In genomic region chr11:88274901-88275498, GRCm38 (mm10) we compare ENCODE assay signal across 13 mouse cellular contexts. TPM values are rescaled to one million over a fixed set of nuclear protein-coding genes. Genes with fewer than 3 reads are reported as not detected.
DNase-seq lines count a peak whose midpoint lies in the region; ATAC-seq and TF ChIP-seq lines count a peak whose summit lies in the region.
"Had no signal": no experiment of that assay in that cellular context is flagged by ENCODE, and none has a peak within 500 bp of the region (broad histone marks: within the 10 kb centered on the region; RNA-seq: fewer than 3 reads in every experiment).

No protein-coding gene starts in this region.

- WGBS in cerebellum, adult 2 months, result 25% methylated on average over 13 of the region's 13 CpGs
- WGBS in embryonic facial prominence, embryonic 13.5 days, result 21% methylated on average over 13 of the region's 13 CpGs
- WGBS in midbrain, embryonic 16.5 days, result 5% methylated on average over 13 of the region's 13 CpGs

- no peaks in the 10 kb centered on the region; the same call in 1 of the 2 replicates for H3K4me1 ChIP-seq in cerebellum, adult 2 months (ENCODE audit: control insufficient read depth, insufficient read depth, low read length)
- peaks cover 32% of the 10 kb centered on the region for H3K4me1 ChIP-seq in embryonic facial prominence, embryonic 13.5 days
- H3K4me1 ChIP-seq in midbrain, embryonic 16.5 days (ENCODE audit: control insufficient read depth, insufficient read depth, low read length), result peaks cover 31% of the 10 kb centered on the region
- H3K4me1 ChIP-seq: liver, embryonic 12.5 days had no signal

- no peak overlapping the region for H3K27ac ChIP-seq in cerebellum, adult 2 months (ENCODE audit: insufficient read depth, low read length)
- no peak overlapping the region for H3K27ac ChIP-seq in embryonic facial prominence, embryonic 13.5 days
- peak overlapping the region; percentile 43 for H3K27ac ChIP-seq in midbrain, embryonic 16.5 days (ENCODE audit: low read length)
- H3K27ac ChIP-seq: liver, embryonic 12.5 days had no signal

- H3K9me3 ChIP-seq in embryonic facial prominence, embryonic 13.5 days, result no peaks in the 10 kb centered on the region
- no peaks in the 10 kb centered on the region for H3K9me3 ChIP-seq in midbrain, embryonic 16.5 days (replicated peaks; ENCODE audit: control insufficient read depth, low read length, poor library complexity, severe bottlenecking)
- H3K9me3 ChIP-seq: liver, embryonic 12.5 days had no signal

- peak overlapping the region; percentile 27; the same call in 1 of the 2 replicates for H3K9ac ChIP-seq in embryonic facial prominence, embryonic 13.5 days
- 0 out of 2 replicates have a peak overlapping the region, but pooled peaks have one; percentile 40 for H3K9ac ChIP-seq in midbrain, embryonic 16.5 days (ENCODE audit: low read depth, low read length)
- H3K9ac ChIP-seq: liver, embryonic 12.5 days had no signal

- DNase-seq in cerebellum, postnatal 10 days, result peak; percentile 71 to 81
- DNase-seq in cerebellum, adult 2 months, result no peak
- DNase-seq in kidney, adult 9 months, result peak; percentile 71
- no peak for DNase-seq in lung, postnatal 14 days
- no peak for DNase-seq in thymus, postnatal 25 days
- DNase-seq: cerebellum, postnatal 36 days; thymus, adult 2 months had no signal

- no peaks in the 10 kb centered on the region for H3K27me3 ChIP-seq in cerebellum, adult 2 months (ENCODE audit: control insufficient read depth, insufficient read depth, low read length)
- no peaks in the 10 kb centered on the region; the same call in 1 of the 2 replicates for H3K27me3 ChIP-seq in embryonic facial prominence, embryonic 13.5 days
- H3K27me3 ChIP-seq in midbrain, embryonic 16.5 days (ENCODE audit: control insufficient read depth, insufficient read depth, low read depth, low read length), result no peaks in the 10 kb centered on the region

- TF ChIP-seq CTCF in cerebellum, adult 2 months (IDR thresholded peaks at IDR 0.05; ENCODE audit: borderline replicate concordance, insufficient read depth, low read depth, low read length), result no peak

- H3K4me3 ChIP-seq in cerebellum, adult 2 months (replicated peaks; ENCODE audit: insufficient read depth, low read depth, low read length), result no peak overlapping the region
- H3K4me3 ChIP-seq in embryonic facial prominence, embryonic 13.5 days, result no peak overlapping the region
- no peak overlapping the region for H3K4me3 ChIP-seq in midbrain, embryonic 16.5 days (ENCODE audit: low read depth, low read length)
- H3K4me3 ChIP-seq: liver, embryonic 12.5 days; myocyte had no signal

- no peaks in the 10 kb centered on the region for H3K36me3 ChIP-seq in embryonic facial prominence, embryonic 13.5 days
- H3K36me3 ChIP-seq in midbrain, embryonic 16.5 days (ENCODE audit: control insufficient read depth, insufficient read depth, low read length), result no peaks in the 10 kb centered on the region
- H3K36me3 ChIP-seq: liver, embryonic 12.5 days had no signal

- no peak for TF ChIP-seq POLR2A in cerebellum, adult 2 months (IDR thresholded peaks at IDR 0.05; ENCODE audit: borderline replicate concordance, insufficient read depth, low read length)

- no peak for ATAC-seq in embryonic facial prominence, embryonic 13.5 days (ENCODE audit: insufficient number of reproducible peaks, insufficient read depth, low FRiP score, low TSS enrichment, low read depth)
- ATAC-seq in midbrain, embryonic 16.5 days, result peak; percentile 63
- no peak for ATAC-seq in granulocyte monocyte progenitor cell, adult 5-6 weeks (replicated peaks; ENCODE audit: poor library complexity, severe bottlenecking)
- ATAC-seq: liver, embryonic 12.5 days had no signal

- H3K4me2 ChIP-seq in embryonic facial prominence, embryonic 13.5 days, result peak overlapping the region; percentile 40
- peak overlapping the region; percentile 35; the same call in 1 of the 2 replicates for H3K4me2 ChIP-seq in midbrain, embryonic 16.5 days (ENCODE audit: low read length)
- H3K4me2 ChIP-seq: liver, embryonic 12.5 days had no signal

RNA-seq across cellular contexts. Expression of gene Ccdc182, which starts 18.9 kb away (rescaled TPM):
- polyA plus RNA-seq in cerebellum, adult 2 months (2012; rRNA removed), result 0.23 TPM in 1 of 2 replicates, not detected in the other
- polyA plus RNA-seq in embryonic facial prominence, embryonic 13.5 days (2015; fragmentation: Nextera tagmentation; extraction: Ambion mirVana), result 0.22 and 0.39 TPM in 2 replicates
- 0.17 TPM in 1 of 2 replicates, not detected in the other for polyA plus RNA-seq in midbrain, embryonic 16.5 days (2015; fragmentation: Nextera tagmentation; extraction: Ambion mirVana)
- not detected in 2 replicates for total RNA-seq in granulocyte monocyte progenitor cell, adult 5-6 weeks (2014; fragmentation: Nextera tagmentation)
- total RNA-seq in granulocyte monocyte progenitor cell, adult 5-6 weeks (2017), result not detected in 2 replicates
- polyA plus RNA-seq: gonadal fat pad, adult 2 months; myocyte; thymus, adult 2 months had no signal

Comparison
In these comparisons a context has a peak if more than half of its experiments do, and no peak if none do; other contexts are left out.
1. DNase-seq: peak in cerebellum, postnatal 10 days (2 of 2) and kidney, adult 9 months (single experiment); none in cerebellum, adult 2 months (0 of 2), lung, postnatal 14 days (single experiment) and thymus, postnatal 25 days (single experiment).